Comparison of ENCODE assay signal across 22 mouse cellular contexts in the genomic region with DNA sequence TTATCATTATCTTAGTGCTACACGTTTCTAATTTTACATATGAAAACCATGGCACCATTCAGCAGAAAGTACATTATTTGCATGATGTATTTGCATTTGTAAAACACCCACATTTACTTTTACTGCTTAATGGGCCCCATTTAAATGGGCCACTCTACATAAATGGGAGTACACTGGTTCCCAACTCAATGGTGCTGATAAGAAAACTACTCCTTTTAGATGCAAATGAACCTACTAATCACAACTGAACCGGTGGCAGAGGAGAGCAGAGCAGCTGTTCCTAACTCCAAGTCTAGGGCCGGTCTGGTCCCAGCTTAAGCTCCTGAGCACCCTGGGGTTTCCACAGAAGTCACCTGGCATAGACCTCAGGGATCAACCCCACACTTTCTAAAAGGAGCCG.
A peak's percentile ranks its signal among the peaks of the same experiment; 100 is the strongest.
DNase-seq lines count a peak whose midpoint lies in the region; ATAC-seq and TF ChIP-seq lines count a peak whose summit lies in the region.
"Had no signal": no experiment of that assay in that cellular context is flagged by ENCODE, and none has a peak within 500 bp of the region (broad histone marks: within the 10 kb centered on the region; RNA-seq: fewer than 3 reads in every experiment).

No protein-coding gene starts in this region.

- DNase-seq in forebrain, embryonic 10.5 days (ENCODE audit: extremely low spot score, low spot score), result no peak
- DNase-seq in forebrain, postnatal 0 days, result no peak
- DNase-seq in CH12.LX (ENCODE audit: extremely low read depth), result peak; percentile 38
- peak; percentile 91 for DNase-seq in ZHBTc4 (ENCODE audit: low read depth, low spot score)
- no peak for DNase-seq in right cerebral cortex, postnatal 10 days (ENCODE audit: low spot score in 2 of 2)
- DNase-seq: adrenal gland, postnatal 25 days; cerebellum, postnatal 14 days; embryo, embryonic 11 days; heart, adult 11 months; kidney, postnatal 4 days; lung, adult 18-20 months; lung, postnatal 36 days; thymus, postnatal 25 days had no signal

- no peaks in the 10 kb centered on the region for H3K9me3 ChIP-seq in forebrain, embryonic 10.5 days
- no peaks in the 10 kb centered on the region for H3K9me3 ChIP-seq in forebrain, postnatal 0 days (ENCODE audit: low read length)
- H3K9me3 ChIP-seq in CH12.LX (replicated peaks; ENCODE audit: low read length), result no peaks in the 10 kb centered on the region
- H3K9me3 ChIP-seq in forebrain, embryonic 16.5 days (ENCODE audit: control insufficient read depth, low read length), result no peaks in the 10 kb centered on the region
- H3K9me3 ChIP-seq: embryonic facial prominence, embryonic 15.5 days; heart, embryonic 13.5 days; kidney, embryonic 15.5 days had no signal

- no peak for TF ChIP-seq RAD21 in CH12.LX (IDR thresholded peaks at IDR 0.05; ENCODE audit: low read depth, low read length)

- no peak for TF ChIP-seq CTCF in forebrain, postnatal 0 days (IDR thresholded peaks at IDR 0.05; ENCODE audit: low read depth)
- TF ChIP-seq CTCF in CH12.LX (conservative IDR thresholded peaks at IDR 0.05 in 1 of 2, IDR thresholded peaks at IDR 0.05 in 1 of 2; ENCODE audit: low read depth in 2 of 2, low read length in 2 of 2), result no peak

- H3K27me3 ChIP-seq in forebrain, embryonic 10.5 days (ENCODE audit: poor library complexity, severe bottlenecking), result no peaks in the 10 kb centered on the region
- no peaks in the 10 kb centered on the region for H3K27me3 ChIP-seq in forebrain, postnatal 0 days (ENCODE audit: insufficient read depth, low read length)
- no peaks in the 10 kb centered on the region for H3K27me3 ChIP-seq in CH12.LX (replicated peaks)
- no peaks in the 10 kb centered on the region for H3K27me3 ChIP-seq in forebrain, embryonic 16.5 days (replicated peaks; ENCODE audit: control insufficient read depth, insufficient read depth, low read length)
- H3K27me3 ChIP-seq: embryonic facial prominence, embryonic 15.5 days; heart, embryonic 13.5 days; kidney, embryonic 15.5 days had no signal

- H3K4me1 ChIP-seq in forebrain, embryonic 10.5 days, result peaks cover 68% of the 10 kb centered on the region
- peaks cover 22% of the 10 kb centered on the region for H3K4me1 ChIP-seq in forebrain, postnatal 0 days (ENCODE audit: insufficient read depth)
- H3K4me1 ChIP-seq in CH12.LX (ENCODE audit: control insufficient read depth in 1 of 2, insufficient read depth in 2 of 2), result peaks cover 26 to 79% of the 10 kb centered on the region in 2 experiments
- peaks cover 37% of the 10 kb centered on the region for H3K4me1 ChIP-seq in forebrain, embryonic 16.5 days (replicated peaks; ENCODE audit: control insufficient read depth, insufficient read depth, low read length)

- no peak overlapping the region for H3K4me2 ChIP-seq in forebrain, postnatal 0 days (ENCODE audit: low read depth)
- no peak overlapping the region for H3K4me2 ChIP-seq in CH12.LX (ENCODE audit: insufficient read depth, low read depth, poor library complexity, severe bottlenecking)
- no peak overlapping the region for H3K4me2 ChIP-seq in forebrain, embryonic 16.5 days (ENCODE audit: low read length)
- H3K4me2 ChIP-seq: embryonic facial prominence, embryonic 15.5 days; heart, embryonic 13.5 days; kidney, embryonic 15.5 days; liver, embryonic 11.5 days had no signal

- no peak for ATAC-seq in forebrain, postnatal 0 days
- peak; percentile 69 for ATAC-seq in forebrain, embryonic 16.5 days
- ATAC-seq in frontal cortex, adult (ENCODE audit: low TSS enrichment), result no peak
- ATAC-seq in activated CD4-positive, CD25-positive, alpha-beta regulatory T cell, adult 4 months, result no peak
- ATAC-seq: hindbrain, embryonic 16.5 days; intestine, postnatal 0 days had no signal

- no peaks in the 10 kb centered on the region for H3K79me2 ChIP-seq in CH12.LX (replicated peaks; ENCODE audit: control insufficient read depth, extremely low read depth, insufficient read depth, poor library complexity, severe bottlenecking)

- no peak overlapping the region for H3K4me3 ChIP-seq in forebrain, embryonic 10.5 days
- H3K4me3 ChIP-seq in forebrain, postnatal 0 days (ENCODE audit: low read depth, low read length), result no peak overlapping the region
- H3K4me3 ChIP-seq in CH12.LX (replicated peaks in 1 of 3; ENCODE audit: low read depth in 2 of 3, low read length in 2 of 3, poor library complexity in 1 of 3), result no peak overlapping the region
- H3K4me3 ChIP-seq in forebrain, embryonic 16.5 days (replicated peaks; ENCODE audit: low read length), result no peak overlapping the region
- H3K4me3 ChIP-seq: embryonic facial prominence, embryonic 15.5 days; heart, embryonic 13.5 days; kidney, embryonic 15.5 days had no signal

- no peak overlapping the region for H3K9ac ChIP-seq in forebrain, postnatal 0 days
- H3K9ac ChIP-seq in CH12.LX (ENCODE audit: insufficient read depth, low read depth), result no peak overlapping the region
- no peak overlapping the region for H3K9ac ChIP-seq in forebrain, embryonic 16.5 days (replicated peaks; ENCODE audit: low read depth, low read length)
- H3K9ac ChIP-seq: embryonic facial prominence, embryonic 15.5 days; kidney, embryonic 15.5 days had no signal

- H3K36me3 ChIP-seq in forebrain, embryonic 10.5 days (replicated peaks), result no peaks in the 10 kb centered on the region; the same call in 1 of the 2 replicates
- no peaks in the 10 kb centered on the region for H3K36me3 ChIP-seq in forebrain, postnatal 0 days (ENCODE audit: insufficient read depth)
- peaks cover 0 to 24% of the 10 kb centered on the region in 2 experiments for H3K36me3 ChIP-seq in CH12.LX (replicated peaks in 1 of 2; ENCODE audit: control insufficient read depth in 1 of 2, insufficient read depth in 1 of 2, low read length in 1 of 2)
- no peaks in the 10 kb centered on the region for H3K36me3 ChIP-seq in forebrain, embryonic 16.5 days (ENCODE audit: control insufficient read depth, insufficient read depth)
- H3K36me3 ChIP-seq: embryonic facial prominence, embryonic 15.5 days; heart, embryonic 13.5 days; kidney, embryonic 15.5 days had no signal

- TF ChIP-seq EP300 in CH12.LX (IDR thresholded peaks at IDR 0.05; ENCODE audit: low read length), result 0 out of 2 replicates have a peak, but pooled peaks have one; percentile 7

- dilution Hi-C loops in CH12.LX (cut with MboI; ENCODE audit: extremely low pct_ligation_motif_present, extremely low pct_unique_long_range_greater_than_20kb, low sequenced_read_pairs), result no loop called here

- no peak for TF ChIP-seq POLR2A in CH12.LX (IDR thresholded peaks at IDR 0.05; ENCODE audit: low read depth, low read length)

- WGBS in forebrain, embryonic 10.5 days, result 18% methylated on average over 4 of the region's 4 CpGs
- 14% methylated on average over 4 of the region's 4 CpGs for WGBS in forebrain, postnatal 0 days
- WGBS in forebrain, embryonic 16.5 days, result 6% methylated on average over 4 of the region's 4 CpGs

- in situ Hi-C loops in CH12.LX (cut with MboI; ENCODE audit: low pct_ligation_motif_present, low pct_unique_long_range_greater_than_20kb, low sequenced_read_pairs), result no loop called here

- H3K27ac ChIP-seq in forebrain, embryonic 10.5 days, result peak overlapping the region; percentile 54
- H3K27ac ChIP-seq in forebrain, postnatal 0 days (ENCODE audit: low read depth, low read length), result no peak overlapping the region
- no peak overlapping the region for H3K27ac ChIP-seq in CH12.LX (ENCODE audit: insufficient read depth, low read depth)
- H3K27ac ChIP-seq in forebrain, embryonic 16.5 days (ENCODE audit: low read length), result peak overlapping the region; percentile 54
- H3K27ac ChIP-seq: embryonic facial prominence, embryonic 15.5 days; heart, embryonic 13.5 days; kidney, embryonic 15.5 days had no signal

TF ChIP-seq in CH12.LX, 34 proteins besides CTCF, POLR2A, EP300 and RAD21:
- TF ChIP-seq BHLHE40 (IDR thresholded peaks at IDR 0.05; ENCODE audit: low read depth, low read length) (peak; percentile 24; the same call in 1 of the 2 replicates), MYC (IDR thresholded peaks at IDR 0.05; ENCODE audit: low read depth, low read length) (no peak)

Comparison
In these comparisons a context has a peak if more than half of its experiments do, and no peak if none do; other contexts are left out.
1. H3K27ac ChIP-seq: peak in forebrain, embryonic 10.5 days (single experiment) and forebrain, embryonic 16.5 days (single experiment); none in forebrain, postnatal 0 days (single experiment) and CH12.LX (single experiment).
2. DNase-seq: peak in CH12.LX (single experiment) and ZHBTc4 (single experiment); none in forebrain, embryonic 10.5 days (single experiment), forebrain, postnatal 0 days (single experiment) and right cerebral cortex, postnatal 10 days (0 of 2).